Mouse (Mus musculus) embryo, embryonic 9.5 days (tissue): Measurements from ENCODE around the gene Zfp644.

Experiments used
- DNase-seq: peaks from one replicate; pipeline ENCODE4 v3.0.0-alpha.2; 2017; ENCODE audit errors: extremely low spot score

Gene Zfp644

DNA sequence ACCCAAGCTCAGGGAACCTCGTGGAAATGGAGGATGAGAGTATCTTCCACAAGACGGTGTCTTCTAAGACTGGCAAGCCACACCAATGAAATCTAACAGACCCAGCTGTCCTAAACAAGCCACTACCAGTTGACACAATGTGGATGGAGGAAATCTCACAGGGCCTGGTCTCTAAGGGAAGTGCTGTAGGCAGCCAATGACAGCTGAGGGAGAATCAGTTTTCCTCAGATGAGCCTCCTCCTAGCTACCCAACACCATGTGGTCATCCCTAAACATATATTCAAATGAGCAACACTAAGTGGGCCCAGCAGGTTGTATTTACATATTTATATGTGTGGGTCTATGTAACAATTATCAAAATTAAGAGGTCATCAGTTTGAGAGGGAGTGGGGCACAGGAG, 99.6 kb downstream of the Zfp644 start:
- DNase-seq: no peak

DNA sequence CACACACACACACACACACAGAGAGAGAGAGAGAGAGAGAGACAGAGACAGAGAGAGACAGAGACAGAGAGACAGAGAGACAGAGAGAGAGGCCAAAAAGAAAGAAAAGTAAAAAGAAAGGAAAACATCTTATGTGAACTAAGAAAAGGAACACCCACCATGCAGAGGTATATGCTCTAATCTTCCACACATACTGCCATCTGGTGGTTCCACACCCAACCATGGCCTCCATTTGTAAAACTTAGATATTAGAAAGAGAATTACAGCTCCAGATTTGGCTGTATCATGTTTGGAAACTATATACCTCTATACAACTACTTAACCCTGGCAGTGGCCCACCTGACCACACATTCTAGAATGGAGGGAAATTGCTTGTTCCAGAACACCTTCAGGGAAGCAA, 102.7 kb downstream of the Zfp644 start:
- DNase-seq: no peak

DNA sequence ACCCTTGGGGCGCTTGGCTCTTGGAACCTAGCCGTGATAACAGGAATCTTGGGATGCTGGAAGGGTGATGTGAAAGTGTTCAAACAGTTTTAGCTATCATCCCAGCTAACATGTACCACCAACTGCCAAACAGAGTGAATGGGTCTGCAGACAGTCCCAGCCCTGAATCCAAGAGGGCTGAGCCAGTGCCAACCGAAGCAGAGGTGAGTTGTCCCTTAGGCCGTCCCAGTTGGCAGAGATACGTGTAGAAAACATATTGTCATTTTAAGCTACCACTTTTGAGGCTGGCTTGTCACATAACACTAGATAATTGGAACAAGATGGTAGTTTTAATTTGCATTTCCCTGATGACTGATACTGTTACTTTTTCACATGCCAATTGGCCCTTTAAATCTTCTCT, 106.4 kb downstream of the Zfp644 start:
- DNase-seq: no peak

DNA sequence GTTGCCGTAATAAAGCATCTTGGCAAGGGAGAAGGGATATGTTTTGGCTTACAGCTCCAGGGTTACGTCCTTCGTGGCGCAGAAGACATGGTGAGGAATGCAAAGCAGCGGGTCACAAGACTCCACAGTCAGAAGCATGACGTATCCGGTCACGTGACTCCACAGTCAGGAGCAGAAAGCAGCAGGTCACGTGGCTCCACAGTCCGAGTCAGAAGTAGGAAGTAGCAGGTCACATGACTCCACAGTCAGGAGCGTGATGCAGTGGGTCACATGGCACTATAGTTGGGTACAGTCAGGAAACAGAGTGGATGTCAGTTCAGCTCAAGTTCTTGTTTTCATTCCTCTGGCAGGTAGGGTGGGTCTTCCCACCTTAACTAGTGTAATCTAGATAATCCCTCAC, 107.4 kb downstream of the Zfp644 start:
- no peak for DNase-seq

DNA sequence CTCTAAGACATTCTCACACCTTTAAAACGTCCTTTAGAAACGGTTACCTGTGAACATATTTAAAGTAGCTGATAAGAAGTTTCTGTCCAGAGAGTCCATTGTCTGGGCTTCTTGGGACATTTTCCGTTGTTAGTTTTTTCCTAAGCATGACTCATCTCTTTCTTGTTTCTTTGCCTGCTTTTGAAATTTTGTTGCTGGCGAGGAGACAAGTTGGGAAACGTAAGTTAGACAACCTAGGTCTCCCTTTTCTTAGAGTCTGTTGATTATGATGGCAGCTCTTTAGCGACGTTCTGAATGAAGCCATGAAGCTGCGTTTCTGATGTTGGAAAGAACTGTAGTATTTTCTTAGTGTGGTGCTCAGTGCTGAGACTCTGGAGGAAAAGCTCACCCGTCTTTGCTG, 108.1 kb downstream of the Zfp644 start:
- no peak for DNase-seq

DNA sequence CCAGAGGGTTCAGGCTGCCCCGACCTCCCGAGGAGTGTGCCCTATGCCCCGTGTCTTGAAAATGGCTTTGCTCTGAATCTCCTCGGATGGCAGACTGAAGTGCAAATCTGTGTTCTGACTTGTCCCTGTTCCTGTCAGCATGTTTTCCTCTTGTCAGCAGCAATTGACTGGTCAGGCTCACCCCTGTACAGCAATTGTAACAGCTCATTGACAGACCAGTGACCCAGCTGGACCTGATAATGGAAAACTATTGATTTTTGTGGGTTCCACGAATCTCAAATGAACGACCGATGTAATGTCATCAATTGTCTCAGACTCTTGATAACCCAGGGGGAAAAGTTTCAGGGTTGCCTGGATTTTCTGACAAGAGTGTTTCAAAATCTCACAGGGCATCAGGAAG, 116.1 kb downstream of the Zfp644 start:
- no peak for DNase-seq

DNA sequence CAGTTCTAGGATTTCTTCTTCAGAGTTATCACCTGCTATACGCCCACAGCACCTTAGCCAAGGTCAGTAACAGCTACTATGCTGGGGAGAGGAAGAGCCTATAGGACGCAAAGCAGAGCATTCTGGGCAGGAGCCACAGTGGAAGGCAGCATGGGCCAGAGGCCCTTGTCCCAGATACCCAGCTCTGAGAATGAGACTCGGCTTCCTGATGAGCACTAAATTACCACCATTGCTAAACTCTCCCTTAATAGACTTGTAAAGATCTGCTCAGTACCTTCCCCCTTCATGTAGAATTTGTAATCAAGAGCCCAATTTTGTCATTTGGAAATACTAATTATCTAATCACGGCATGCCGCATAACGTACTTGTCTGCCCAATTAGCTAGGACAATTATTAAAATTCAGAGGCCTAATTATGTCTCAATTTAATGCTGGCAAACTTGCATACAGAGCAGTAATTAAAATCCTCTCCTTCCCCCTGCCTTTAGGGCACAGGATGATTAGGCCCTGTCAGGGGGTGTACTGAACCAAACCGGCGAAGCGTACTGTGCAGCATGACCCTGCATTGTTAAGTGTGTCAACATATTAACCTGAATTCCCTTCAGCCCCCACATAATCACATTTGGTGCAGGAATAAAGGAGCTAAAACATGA, 119.7 kb downstream of the Zfp644 start:
- DNase-seq: no peak

DNA sequence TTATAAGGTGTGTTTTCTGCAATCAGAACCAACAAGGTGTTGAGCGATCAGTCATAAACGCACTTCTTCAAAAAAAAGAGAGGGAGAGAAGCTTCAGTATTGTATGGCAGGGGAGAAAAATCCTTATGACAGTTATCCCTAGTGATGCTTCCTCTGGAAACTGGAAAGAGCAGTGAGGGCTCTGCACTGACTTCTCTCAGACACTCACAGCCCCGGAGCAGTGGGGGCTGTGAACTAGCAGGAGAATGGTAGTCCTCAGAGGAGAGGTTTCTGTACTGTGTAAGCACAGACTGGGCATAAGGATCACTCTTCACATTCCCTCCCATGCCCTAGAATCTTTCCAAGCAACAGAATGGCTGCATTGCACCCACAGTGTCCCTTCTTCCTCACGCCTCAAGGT, 122.0 kb downstream of the Zfp644 start:
- no peak for DNase-seq

DNA sequence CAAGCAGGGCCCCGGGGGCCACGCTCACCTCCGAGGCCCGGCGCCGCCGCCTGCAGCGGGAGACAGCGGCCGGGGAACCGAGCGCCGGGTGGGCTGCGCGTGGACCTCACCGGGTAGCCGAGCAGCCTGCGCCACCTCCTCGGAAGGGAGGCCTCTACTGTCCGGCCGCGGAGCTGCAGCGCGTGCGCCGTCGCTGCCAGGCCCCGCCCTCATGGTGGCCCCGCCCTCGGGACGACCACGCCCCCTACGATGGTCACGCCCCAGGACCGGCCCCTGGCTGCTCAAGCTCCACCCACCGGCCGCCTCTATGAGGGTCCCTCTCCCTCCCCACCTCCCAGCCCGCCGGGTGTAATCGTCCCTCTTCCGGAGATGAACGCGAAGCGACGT, 122.5 kb downstream of the Zfp644 start:
- DNase-seq: peak; percentile 91

DNA sequence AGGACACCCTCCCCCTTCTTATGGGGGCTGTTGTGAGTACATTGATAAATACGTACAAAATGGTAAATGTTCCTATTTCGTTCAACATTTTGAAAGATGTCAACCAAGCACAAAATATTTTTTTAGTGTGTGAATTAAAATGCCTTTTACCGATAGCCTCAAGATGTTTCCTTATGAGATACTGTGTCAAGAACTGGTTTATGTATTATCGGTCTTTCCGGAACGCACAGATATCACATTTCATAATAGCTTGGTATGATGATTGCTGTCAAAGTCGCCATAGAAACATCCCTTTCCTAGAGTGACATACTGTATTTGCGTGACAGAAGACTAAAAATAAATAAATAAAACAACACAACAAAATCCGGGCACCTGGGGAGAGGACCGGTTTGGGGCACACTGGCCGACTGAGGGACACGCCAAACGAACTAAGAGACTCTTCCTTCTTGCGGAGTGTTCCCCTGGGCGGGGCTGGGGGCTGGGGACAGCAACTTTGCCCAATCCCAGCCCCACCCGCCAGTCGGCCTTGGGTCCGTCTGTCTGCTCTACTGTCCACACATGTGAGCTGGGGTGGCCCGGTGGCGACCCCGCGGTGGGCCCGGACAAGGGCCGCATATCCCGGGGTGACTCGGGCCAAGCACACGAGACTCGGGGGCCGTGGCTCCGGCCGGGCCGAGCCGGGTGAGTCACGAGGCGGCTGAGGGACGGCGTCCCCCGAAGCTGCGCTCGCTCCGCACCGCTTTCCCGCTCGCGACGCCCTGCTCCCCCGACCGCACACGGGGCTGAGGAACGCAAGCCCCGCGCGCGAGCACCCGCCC, 123.1 kb downstream of the Zfp644 start:
- no peak for DNase-seq
